Mouse (Mus musculus) embryonic fibroblast, embryonic 13.5 days (primary cell): ENCODE measurements around the gene Pdgfb. TPM values are rescaled to one million over a fixed set of nuclear protein-coding genes. Genes with fewer than 3 reads are reported as not detected.

ENCODE experiments used
- H3K27ac ChIP-seq: 2 replicates; pipeline ENCODE4 v1.5.1; 2012; ENCODE audit warnings: low read length, control low read depth, inconsistent platforms; ENCODE audit not compliant: insufficient read depth
- H3K4me1 ChIP-seq: 2 replicates; pipeline ENCODE4 v1.6.1; 2011; ENCODE audit warnings: low read length; ENCODE audit not compliant: control insufficient read depth, insufficient read depth
- H3K4me3 ChIP-seq: 2 replicates; pipeline ENCODE4 v1.5.1; 2011; ENCODE audit warnings: mild to moderate bottlenecking, control low read depth, low read length; ENCODE audit not compliant: insufficient read depth
- CTCF ChIP-seq: IDR thresholded peaks from 2 replicates; pipeline ENCODE4 v1.5.1; 2011; ENCODE audit warnings: mild to moderate bottlenecking, control low read depth, low read length, moderate library complexity, borderline replicate concordance; ENCODE audit not compliant: insufficient read depth
- POLR2A ChIP-seq: IDR thresholded peaks from 2 replicates; pipeline ENCODE4 v1.6.1; 2011; ENCODE audit warnings: low read depth, mild to moderate bottlenecking, control low read depth, low read length, moderate library complexity
- polyA plus RNA-seq: library from polyadenylated mRNA; stranded (reverse); fragments of >200 nt; gene quantifications from 2 replicates; pipeline ENCODE4 v1.2.4, GENCODE M21; 2011; ENCODE audit warnings: low read depth; ENCODE audit not compliant: missing spikeins, insufficient read length

Gene Pdgfb
- polyA plus RNA-seq, 1 experiment, result 1.0 TPM

- peaks cover 2% of the 10 kb centered on the region; the same call in 1 of the 2 replicates for H3K4me1 ChIP-seq
- H3K4me3 ChIP-seq, result no peak overlapping the region
- no peak overlapping the region for H3K27ac ChIP-seq
- TF ChIP-seq POLR2A (no peak), CTCF (no peak)
These were observed 37.0 kb upstream of the Pdgfb start for GRCm38 (mm10) chr15:80051782-80052181.

GRCm38 (mm10) chr15:80051092-80051761 is 36.5 kb upstream of the Pdgfb start:
- Histone ChIP-seq H3K4me3 (no peak overlapping the region), H3K4me1 (peaks cover 2% of the 10 kb centered on the region; the same call in 1 of the 2 replicates), H3K27ac (no peak overlapping the region)
- no peak for TF ChIP-seq CTCF
- TF ChIP-seq POLR2A, result no peak

- Histone ChIP-seq H3K4me3 (no peak overlapping the region), H3K27ac (no peak overlapping the region), H3K4me1 (peaks cover 2% of the 10 kb centered on the region; the same call in 1 of the 2 replicates)
- TF ChIP-seq CTCF, result no peak
- no peak for TF ChIP-seq POLR2A
These were observed 35.3 kb upstream of the Pdgfb start for GRCm38 (mm10) chr15:80050093-80050492.

GRCm38 (mm10) chr15:80047973-80048372 is 33.2 kb upstream of the Pdgfb start:
- Histone ChIP-seq H3K4me3 (no peak overlapping the region), H3K4me1 (no peaks in the 10 kb centered on the region), H3K27ac (no peak overlapping the region)
- TF ChIP-seq POLR2A (no peak), CTCF (no peak)

GRCm38 (mm10) chr15:80047242-80047641 is 32.5 kb upstream of the Pdgfb start:
- H3K4me3 ChIP-seq, result no peak overlapping the region
- TF ChIP-seq POLR2A (no peak), CTCF (no peak)

GRCm38 (mm10) chr15:80045749-80046148 is 31.0 kb upstream of the Pdgfb start:
- no peak overlapping the region for H3K4me3 ChIP-seq
- TF ChIP-seq POLR2A, result no peak
- TF ChIP-seq CTCF, result no peak
- H3K4me1 ChIP-seq, result no peaks in the 10 kb centered on the region

More at GRCm38 (mm10) chr15:80047242-80047641, 32.5 kb upstream of the Pdgfb start:
- H3K27ac ChIP-seq, result no peak overlapping the region
- no peaks in the 10 kb centered on the region for H3K4me1 ChIP-seq

GRCm38 (mm10) chr15:80044249-80044648 is 29.5 kb upstream of the Pdgfb start:
- Histone ChIP-seq H3K4me3 (no peak overlapping the region), H3K4me1 (no peaks in the 10 kb centered on the region), H3K27ac (no peak overlapping the region)
- no peak for TF ChIP-seq CTCF
- TF ChIP-seq POLR2A, result no peak

More at GRCm38 (mm10) chr15:80045749-80046148, 31.0 kb upstream of the Pdgfb start:
- H3K27ac ChIP-seq, result no peak overlapping the region

GRCm38 (mm10) chr15:80042152-80042551 is 27.4 kb upstream of the Pdgfb start:
- Histone ChIP-seq H3K4me1 (no peaks in the 10 kb centered on the region), H3K27ac (no peak overlapping the region), H3K4me3 (no peak overlapping the region)
- TF ChIP-seq POLR2A (no peak), CTCF (no peak)

- TF ChIP-seq CTCF (no peak), POLR2A (no peak)
- H3K4me1 ChIP-seq, result no peaks in the 10 kb centered on the region
These were observed 23.3 kb upstream of the Pdgfb start for GRCm38 (mm10) chr15:80038110-80038391.

GRCm38 (mm10) chr15:80037255-80038109 is 22.7 kb upstream of the Pdgfb start:
- Histone ChIP-seq H3K4me1 (no peaks in the 10 kb centered on the region), H3K27ac (no peak overlapping the region), H3K4me3 (no peak overlapping the region)
- no peak for TF ChIP-seq POLR2A
- no peak for TF ChIP-seq CTCF

More at GRCm38 (mm10) chr15:80038110-80038391, 23.3 kb upstream of the Pdgfb start:
- no peak overlapping the region for H3K4me3 ChIP-seq
- no peak overlapping the region for H3K27ac ChIP-seq
